Mouse (Mus musculus) limb, embryonic 12.5 days (tissue): ENCODE results near the gene Clpsl2. TPM values are rescaled to one million over a fixed set of nuclear protein-coding genes. Genes with fewer than 3 reads are reported as not detected.

Source experiments
- ATAC-seq: fragments of 200-750 bp; cut with Nextera tagmentation; 2 replicates; pipeline ENCODE4 v1.8.0; 2017; ENCODE audit warnings: low read depth, moderate TSS enrichment; ENCODE audit not compliant: insufficient number of reproducible peaks, insufficient read depth, low FRiP score, low TSS enrichment
- H3K27ac ChIP-seq: fragments of 300-500 bp; sonication (generic); 2 replicates; pipeline ENCODE4 v1.5.1; 2016; ENCODE audit warnings: mild to moderate bottlenecking, moderate library complexity
- H3K27me3 ChIP-seq: fragments of 300-500 bp; sonication (generic); 2 replicates; pipeline ENCODE4 v1.6.1; 2016; ENCODE audit warnings: mild to moderate bottlenecking, moderate library complexity
- H3K36me3 ChIP-seq: fragments of 300-500 bp; sonication (generic); 2 replicates; pipeline ENCODE4 v1.6.1; 2016; ENCODE audit warnings: mild to moderate bottlenecking, moderate library complexity
- H3K4me1 ChIP-seq: fragments of 300-500 bp; sonication (generic); replicated peaks from 2 replicates; pipeline ENCODE4 v1.6.1; 2016
- H3K4me2 ChIP-seq: fragments of 300-500 bp; sonication (generic); 2 replicates; pipeline ENCODE4 v1.6.1; 2016; ENCODE audit warnings: mild to moderate bottlenecking, moderate library complexity
- H3K4me3 ChIP-seq: fragments of 300-500 bp; sonication (generic); replicated peaks from 2 replicates; pipeline ENCODE4 v1.5.1; 2016; ENCODE audit warnings: mild to moderate bottlenecking
- H3K9ac ChIP-seq: fragments of 300-500 bp; sonication (generic); replicated peaks from 2 replicates; pipeline ENCODE4 v1.6.1; 2016; ENCODE audit warnings: mild to moderate bottlenecking, moderate library complexity
- H3K9me3 ChIP-seq: fragments of 300-500 bp; sonication (generic); 2 replicates; pipeline ENCODE4 v1.6.1; 2016; ENCODE audit warnings: mild to moderate bottlenecking, moderate library complexity
- whole genome bisulfite sequencing: fragments of 180-500 bp; shearing (Covaris S2); methylation state at CpG from one replicate; pipeline ENCODE4 v1.1.7; 2016; 5-methylcytosine and 5-hydroxymethylcytosine counted together
- polyA plus RNA-seq: library from polyadenylated mRNA; unstranded; fragments of >200 nt; fragmentation: Nextera tagmentation; extraction: Ambion mirVana; gene quantifications from 2 replicates; pipeline ENCODE4 v1.2.1, GENCODE M21; 2016

The Clpsl2 gene
- polyA plus RNA-seq, 1 experiment from 2014 or later = not detected

- H3K27ac ChIP-seq = no peak overlapping the region
- no peak overlapping the region for H3K4me2 ChIP-seq
- H3K36me3 ChIP-seq = no peaks in the 10 kb centered on the region
- 83% methylated on average over 1 of the region's 1 CpGs for WGBS
- no peak overlapping the region for H3K9ac ChIP-seq
- H3K9me3 ChIP-seq = no peaks in the 10 kb centered on the region
- peaks cover 40% of the 10 kb centered on the region for H3K27me3 ChIP-seq
- no peak for ATAC-seq
- H3K4me3 ChIP-seq = no peak overlapping the region
- peaks cover 32% of the 10 kb centered on the region for H3K4me1 ChIP-seq
These were observed 35.9 kb upstream of the Clpsl2 start for GRCm38 (mm10) chr17:28513337-28513736.

GRCm38 (mm10) chr17:28513844-28514243 is 35.4 kb upstream of the Clpsl2 start:
- no peak overlapping the region for H3K4me3 ChIP-seq
- H3K4me2 ChIP-seq = no peak overlapping the region
- H3K27me3 ChIP-seq = peaks cover 45% of the 10 kb centered on the region
- H3K4me1 ChIP-seq = peaks cover 38% of the 10 kb centered on the region
- WGBS = 56% methylated on average over 7 of the region's 7 CpGs
- no peak overlapping the region for H3K27ac ChIP-seq
- no peak overlapping the region; the same call in 1 of the 2 replicates for H3K9ac ChIP-seq
- ATAC-seq = no peak
- no peaks in the 10 kb centered on the region for H3K36me3 ChIP-seq
- no peaks in the 10 kb centered on the region for H3K9me3 ChIP-seq

- Histone ChIP-seq H3K27ac (no peak overlapping the region), H3K36me3 (no peaks in the 10 kb centered on the region), H3K4me1 (peaks cover 42% of the 10 kb centered on the region), H3K9ac (no peak overlapping the region), H3K9me3 (no peaks in the 10 kb centered on the region), H3K4me3 (no peak overlapping the region), H3K27me3 (peaks cover 50% of the 10 kb centered on the region), H3K4me2 (no peak overlapping the region)
- WGBS = 85% methylated on average over 5 of the region's 5 CpGs
- no peak for ATAC-seq
These were observed 34.7 kb upstream of the Clpsl2 start for GRCm38 (mm10) chr17:28514555-28514954.

- Histone ChIP-seq H3K4me2 (no peak overlapping the region), H3K27ac (no peak overlapping the region), H3K27me3 (peaks cover 50% of the 10 kb centered on the region), H3K4me1 (peaks cover 37% of the 10 kb centered on the region), H3K4me3 (no peak overlapping the region), H3K36me3 (no peaks in the 10 kb centered on the region), H3K9me3 (no peaks in the 10 kb centered on the region), H3K9ac (no peak overlapping the region)
- WGBS = 58% methylated on average over 10 of the region's 10 CpGs
- no peak for ATAC-seq
These were observed 33.5 kb upstream of the Clpsl2 start for GRCm38 (mm10) chr17:28515431-28516341.

- 0 out of 2 replicates have a peak overlapping the region, but pooled peaks have one; percentile 74 for H3K27ac ChIP-seq
- no peak overlapping the region for H3K9ac ChIP-seq
- H3K4me3 ChIP-seq = peak overlapping the region; percentile 48
- H3K27me3 ChIP-seq = peaks cover 50% of the 10 kb centered on the region
- ATAC-seq = no peak
- H3K4me1 ChIP-seq = peaks cover 32% of the 10 kb centered on the region
- WGBS = 71% methylated on average over 4 of the region's 4 CpGs
- H3K9me3 ChIP-seq = no peaks in the 10 kb centered on the region
- no peaks in the 10 kb centered on the region for H3K36me3 ChIP-seq
- H3K4me2 ChIP-seq = peak overlapping the region; percentile 90
These were observed 32.3 kb upstream of the Clpsl2 start for GRCm38 (mm10) chr17:28516881-28517280.

GRCm38 (mm10) chr17:28517441-28517955 is 31.7 kb upstream of the Clpsl2 start, which contains the start of gene Fkbp5:
TSS of gene Fkbp5 (minus strand) at chr17:28517527.
- Histone ChIP-seq H3K4me1 (peaks cover 33% of the 10 kb centered on the region), H3K9ac (peak within 1 kb of the TSS; percentile 66), H3K9me3 (no peaks in the 10 kb centered on the region), H3K27me3 (peaks cover 45% of the 10 kb centered on the region), H3K4me2 (peak within 1 kb of the TSS; percentile 90), H3K4me3 (peak within 1 kb of the TSS; percentile 48), H3K36me3 (no peaks in the 10 kb centered on the region), H3K27ac (peak within 1 kb of the TSS; percentile 74)
- whole genome bisulfite sequencing = 2% methylated on average over 16 of the region's 16 CpGs
- ATAC-seq = no peak

- Histone ChIP-seq H3K9ac (peak overlapping the region; percentile 66), H3K9me3 (no peaks in the 10 kb centered on the region), H3K27ac (peak overlapping the region; percentile 74), H3K4me2 (peak overlapping the region; percentile 90), H3K36me3 (no peaks in the 10 kb centered on the region), H3K4me3 (peak overlapping the region; percentile 48), H3K4me1 (peaks cover 33% of the 10 kb centered on the region), H3K27me3 (peaks cover 45% of the 10 kb centered on the region)
- WGBS = under 1% methylated on average over 45 of the region's 46 CpGs
- ATAC-seq = no peak; the same call in 1 of the 2 replicates
These were observed 31.1 kb upstream of the Clpsl2 start for GRCm38 (mm10) chr17:28517956-28518614.

GRCm38 (mm10) chr17:28518615-28519071 is 30.6 kb upstream of the Clpsl2 start:
- H3K27ac ChIP-seq = peak overlapping the region; percentile 74
- WGBS = 21% methylated on average over 8 of the region's 8 CpGs
- peaks cover 34% of the 10 kb centered on the region for H3K4me1 ChIP-seq

GRCm38 (mm10) chr17:28519827-28520226 is 29.4 kb upstream of the Clpsl2 start:
- Histone ChIP-seq H3K4me2 (no peak overlapping the region), H3K27me3 (peaks cover 45% of the 10 kb centered on the region), H3K4me3 (no peak overlapping the region), H3K4me1 (peaks cover 41% of the 10 kb centered on the region), H3K9ac (no peak overlapping the region), H3K9me3 (no peaks in the 10 kb centered on the region), H3K36me3 (no peaks in the 10 kb centered on the region), H3K27ac (no peak overlapping the region)
- ATAC-seq = no peak
- 91% methylated on average over 3 of the region's 3 CpGs for WGBS

More at GRCm38 (mm10) chr17:28518615-28519071, 30.6 kb upstream of the Clpsl2 start:
- Histone ChIP-seq H3K4me2 (peak overlapping the region; percentile 90), H3K4me3 (peak overlapping the region; percentile 48), H3K9me3 (no peaks in the 10 kb centered on the region), H3K27me3 (peaks cover 45% of the 10 kb centered on the region), H3K9ac (peak overlapping the region; percentile 66; the same call in 1 of the 2 replicates), H3K36me3 (no peaks in the 10 kb centered on the region)
- no peak for ATAC-seq

GRCm38 (mm10) chr17:28520561-28520960 is 28.6 kb upstream of the Clpsl2 start:
- H3K27me3 ChIP-seq = peaks cover 39% of the 10 kb centered on the region
- H3K9ac ChIP-seq = no peak overlapping the region
- peaks cover 41% of the 10 kb centered on the region for H3K4me1 ChIP-seq
- H3K4me3 ChIP-seq = no peak overlapping the region
- H3K9me3 ChIP-seq = no peaks in the 10 kb centered on the region
- 77% methylated on average over 4 of the region's 4 CpGs for WGBS
- H3K4me2 ChIP-seq = no peak overlapping the region
- no peaks in the 10 kb centered on the region for H3K36me3 ChIP-seq
- no peak overlapping the region for H3K27ac ChIP-seq
- no peak for ATAC-seq
